Mouse (Mus musculus) MEL (cell line): ENCODE results near the gene Tmem164. TPM values are rescaled to one million over a fixed set of nuclear protein-coding genes. Genes with fewer than 3 reads are reported as not detected.

Experiments used
- DNase-seq: peaks from one replicate; pipeline ENCODE4 v3.0.0; 2011; ENCODE audit warnings: low read depth, low spot score
- H3K27ac ChIP-seq: 2 replicates; pipeline ENCODE4 v1.5.1; 2012; ENCODE audit warnings: low read depth, mild to moderate bottlenecking, control low read depth, low read length, moderate library complexity; ENCODE audit not compliant: control insufficient read depth
- H3K27me3 ChIP-seq, 2 experiments: fragments of 150-350 bp in 1 of 2; sonication (generic) in 1 of 2; 2 replicates each; pipeline ENCODE4 v1.6.1; 2012; ENCODE audit warnings: low read length in 2 of 2, mild to moderate bottlenecking in 2 of 2, improper control_type of control experiment in 1 of 2, moderate library complexity in 1 of 2; ENCODE audit not compliant: insufficient read depth in 2 of 2, control insufficient read depth in 1 of 2
- H3K36me3 ChIP-seq, 2 experiments: 2 replicates each; pipeline ENCODE4 v1.6.1; 2012 to 2014; ENCODE audit warnings: low read length in 2 of 2, improper control_type of control experiment in 1 of 2, inconsistent platforms in 1 of 2, mild to moderate bottlenecking in 1 of 2; ENCODE audit not compliant: insufficient read depth in 2 of 2, control insufficient read depth in 1 of 2
- H3K4me1 ChIP-seq, 2 experiments: fragments of 150-350 bp in 1 of 2; sonication (generic) in 1 of 2; 2 replicates each; pipeline ENCODE4 v1.6.1; 2012; ENCODE audit warnings: low read length in 2 of 2, improper control_type of control experiment in 1 of 2, mild to moderate bottlenecking in 1 of 2; ENCODE audit not compliant: insufficient read depth in 2 of 2, control insufficient read depth in 1 of 2
- H3K4me3 ChIP-seq, 2 experiments: fragments of 150-350 bp in 1 of 2; sonication (generic) in 1 of 2; 2 replicates each; pipeline ENCODE4 v1.5.1; 2012; ENCODE audit warnings: low read depth in 2 of 2, low read length in 2 of 2, mild to moderate bottlenecking in 2 of 2, moderate library complexity in 2 of 2, control low read depth in 1 of 2, improper control_type of control experiment in 1 of 2; ENCODE audit not compliant: control insufficient read depth in 1 of 2, insufficient read depth in 1 of 2
- H3K79me2 ChIP-seq: 2 replicates; pipeline ENCODE4 v1.6.1; 2012; ENCODE audit warnings: mild to moderate bottlenecking, low read length, moderate library complexity; ENCODE audit not compliant: control insufficient read depth, poor library complexity, insufficient read depth
- H3K9ac ChIP-seq: 2 replicates; pipeline ENCODE4 v1.6.1; 2012; ENCODE audit warnings: low read depth, mild to moderate bottlenecking, control low read depth, low read length, moderate library complexity; ENCODE audit not compliant: control insufficient read depth, poor library complexity, severe bottlenecking
- H3K9me3 ChIP-seq: fragments of 150-350 bp; sonication (generic); replicated peaks from 2 replicates; pipeline ENCODE4 v1.6.1; 2012; ENCODE audit warnings: mild to moderate bottlenecking, low read length, improper control_type of control experiment, moderate library complexity; ENCODE audit not compliant: insufficient read depth
- CTCF ChIP-seq, 3 experiments: IDR thresholded peaks in 2 of 3; conservative IDR thresholded peaks in 1 of 3; 2 replicates each; pipeline ENCODE4 v1.5.1; 2011 to 2012; ENCODE audit warnings: low read length in 3 of 3, low read depth in 2 of 3, mild to moderate bottlenecking in 2 of 3, improper control_type of control experiment in 1 of 3, inconsistent platforms in 1 of 3, mixed read lengths in 1 of 3, moderate library complexity in 1 of 3; ENCODE audit not compliant: control insufficient read depth in 1 of 3, insufficient read depth in 1 of 3, poor library complexity in 1 of 3, severe bottlenecking in 1 of 3
- HCFC1 ChIP-seq: IDR thresholded peaks from 2 replicates; pipeline ENCODE4 v1.6.1; 2012; ENCODE audit warnings: low read depth, mild to moderate bottlenecking, inconsistent platforms, low read length, improper control_type of control experiment, moderate library complexity
- JUND ChIP-seq: IDR thresholded peaks from 2 replicates; pipeline ENCODE4 v1.6.1; 2011; ENCODE audit warnings: low read depth, mild to moderate bottlenecking, improper control_type of control experiment, low read length
- MAFK ChIP-seq: IDR thresholded peaks from 2 replicates; pipeline ENCODE4 v1.6.1; 2011; ENCODE audit warnings: low read depth, mild to moderate bottlenecking, low read length, improper control_type of control experiment, borderline replicate concordance
- MYB ChIP-seq: IDR thresholded peaks from 2 replicates; pipeline ENCODE4 v1.6.1; 2011; ENCODE audit warnings: mild to moderate bottlenecking, low read depth, low read length, improper control_type of control experiment
- RAD21 ChIP-seq: IDR thresholded peaks from 2 replicates; pipeline ENCODE4 v1.6.1; 2011; ENCODE audit warnings: mild to moderate bottlenecking, low read depth, low read length, improper control_type of control experiment
- SMC3 ChIP-seq: IDR thresholded peaks from 2 replicates; pipeline ENCODE4 v1.6.1; 2011; ENCODE audit warnings: low read depth, low read length, improper control_type of control experiment
- TCF12 ChIP-seq: IDR thresholded peaks from 2 replicates; pipeline ENCODE4 v1.6.1; 2014; ENCODE audit warnings: low read depth, mild to moderate bottlenecking, inconsistent platforms, low read length, improper control_type of control experiment, moderate library complexity
- ZMIZ1 ChIP-seq: IDR thresholded peaks from 2 replicates; pipeline ENCODE4 v1.6.1; 2012; ENCODE audit warnings: low read depth, mild to moderate bottlenecking, inconsistent platforms, low read length, improper control_type of control experiment, moderate library complexity
- ZNF384 ChIP-seq: IDR thresholded peaks from 2 replicates; pipeline ENCODE4 v1.6.1; 2012; ENCODE audit warnings: low read depth, mild to moderate bottlenecking, inconsistent platforms, low read length, improper control_type of control experiment
- polyA plus RNA-seq, 2 experiments: library from polyadenylated mRNA; stranded (reverse) in 1 of 2; unstranded in 1 of 2; fragments of >175 nt in 1 of 2; fragments of >200 nt in 1 of 2; gene quantifications; 2 replicates each; pipeline versions ENCODE4 v1.2.1 to v1.2.4; 2012; ENCODE audit warnings: low replicate concordance in 2 of 2, low read depth in 1 of 2; ENCODE audit not compliant: insufficient read length in 2 of 2, insufficient read depth in 1 of 2, missing spikeins in 1 of 2
- total RNA-seq: library from RNA; depleted of rRNA; stranded (reverse); fragments of 300-350 nt; gene quantifications from 2 replicates; pipeline ENCODE4 v1.2.3, GENCODE M21; 2012

Gene Tmem164
- total and polyA plus RNA-seq, 3 experiments: 34.3 to 92.4 (median 72.8) TPM

- DNase-seq: peak; percentile 54
- Histone ChIP-seq H3K4me1 (peaks cover 7 to 24% of the 10 kb centered on the region in 2 experiments; a peak in 3 of 4 replicates), H3K36me3 (peaks cover 3 to 23% of the 10 kb centered on the region in 2 experiments; a peak in 3 of 4 replicates), H3K27ac (no peak overlapping the region), H3K9ac (no peak overlapping the region), H3K27me3 (no peaks in the 10 kb centered on the region), H3K4me3 (no peak overlapping the region), H3K9me3 (no peaks in the 10 kb centered on the region), H3K79me2 (peaks cover 3% of the 10 kb centered on the region)
- TF ChIP-seq RAD21 (peak; percentile 22), SMC3 (peak; percentile 58), CTCF (IDR thresholded peaks at IDR 0.05 in 2 of 3, conservative IDR thresholded peaks at IDR 0.05 in 1 of 3; ENCODE audit: control insufficient read depth in 1 of 3, insufficient read depth in 1 of 3, low read depth in 2 of 3, low read length in 3 of 3, poor library complexity in 1 of 3, severe bottlenecking in 1 of 3) (peak; percentile 25 to 55 (median 44); a peak in 5 of 6 replicates), TCF12 (no peak), MYB (no peak), MAFK (no peak)
Measured at GRCm38 (mm10) chrX:142827644-142828043, 146.4 kb downstream of the Tmem164 start.

GRCm38 (mm10) chrX:142828184-142828908 lies 147.1 kb downstream of the Tmem164 start:
- Histone ChIP-seq H3K27me3 (no peaks in the 10 kb centered on the region), H3K4me1 (peaks cover 7 to 24% of the 10 kb centered on the region in 2 experiments; a peak in 3 of 4 replicates), H3K9me3 (no peaks in the 10 kb centered on the region), H3K79me2 (peaks cover 3% of the 10 kb centered on the region), H3K4me3 (no peak overlapping the region), H3K36me3 (peaks cover 3 to 23% of the 10 kb centered on the region in 2 experiments; a peak in 3 of 4 replicates), H3K27ac (no peak overlapping the region), H3K9ac (no peak overlapping the region)
- DNase-seq: no peak
- TF ChIP-seq ZMIZ1 (no peak), HCFC1 (no peak)

- Histone ChIP-seq H3K27ac (peak overlapping the region; percentile 72), H3K9me3 (no peaks in the 10 kb centered on the region), H3K4me3 (no peak overlapping the region), H3K36me3 (peaks cover 3 to 23% of the 10 kb centered on the region in 2 experiments; a peak in 3 of 4 replicates), H3K27me3 (no peaks in the 10 kb centered on the region), H3K79me2 (peaks cover 3% of the 10 kb centered on the region), H3K9ac (no peak overlapping the region), H3K4me1 (peaks cover 7 to 24% of the 10 kb centered on the region in 2 experiments; a peak in 3 of 4 replicates)
- no peak for TF ChIP-seq JUND
- TF ChIP-seq ZNF384: peak; percentile 94
- peak; percentile 43 for DNase-seq
Measured at GRCm38 (mm10) chrX:142829267-142829666, 148.1 kb downstream of the Tmem164 start.
